Mouse (Mus musculus): ENCODE measurements around the gene Slc22a12.
A peak's percentile ranks its signal among the peaks of the same experiment; 100 is the strongest.

Slc22a12 gene

GRCm38 (mm10) chr19:6515448-6515847 lies 27.4 kb downstream of the Slc22a12 start:
- DNase-seq (ENCODE audit: low spot score) = no peak

GRCm38 (mm10) chr19:6514940-6515339 lies 27.9 kb downstream of the Slc22a12 start:
- no peak for DNase-seq (ENCODE audit: low spot score)

GRCm38 (mm10) chr19:6513389-6514139 lies 29.3 kb downstream of the Slc22a12 start:
- peak; percentile 43 for DNase-seq (ENCODE audit: low spot score)

GRCm38 (mm10) chr19:6510546-6510945 lies 32.3 kb downstream of the Slc22a12 start:
- no peak for DNase-seq (ENCODE audit: low spot score)

- DNase-seq (ENCODE audit: low spot score) = no peak
Measured at GRCm38 (mm10) chr19:6509881-6510280, 33.0 kb downstream of the Slc22a12 start.

- DNase-seq (ENCODE audit: low spot score) = no peak
Measured at GRCm38 (mm10) chr19:6507393-6507792, 35.4 kb downstream of the Slc22a12 start.

- no peak for DNase-seq (ENCODE audit: low spot score)
Measured at GRCm38 (mm10) chr19:6504656-6505045, 38.2 kb downstream of the Slc22a12 start.

GRCm38 (mm10) chr19:6503926-6504655 lies 38.7 kb downstream of the Slc22a12 start:
- no peak for DNase-seq (ENCODE audit: low spot score)

- DNase-seq (ENCODE audit: low spot score) = peak; percentile 93
Measured at GRCm38 (mm10) chr19:6502543-6503319, 40.1 kb downstream of the Slc22a12 start.

GRCm38 (mm10) chr19:6502035-6502541 lies 40.7 kb downstream of the Slc22a12 start:
- DNase-seq (ENCODE audit: low spot score) = peak; percentile 56

- DNase-seq (ENCODE audit: low spot score) = no peak
Measured at GRCm38 (mm10) chr19:6500636-6501025, 42.2 kb downstream of the Slc22a12 start.

GRCm38 (mm10) chr19:6499860-6500635 lies 42.8 kb downstream of the Slc22a12 start:
- DNase-seq (ENCODE audit: low spot score) = no peak

- DNase-seq (ENCODE audit: low spot score) = no peak
Measured at GRCm38 (mm10) chr19:6498350-6499131, 44.3 kb downstream of the Slc22a12 start.

GRCm38 (mm10) chr19:6497803-6498202 lies 45.0 kb downstream of the Slc22a12 start:
- no peak for DNase-seq (ENCODE audit: low spot score)

- peak; percentile 49 for DNase-seq (ENCODE audit: low spot score)
Measured at GRCm38 (mm10) chr19:6497150-6497801, 45.6 kb downstream of the Slc22a12 start.

GRCm38 (mm10) chr19:6496462-6497149 lies 46.2 kb downstream of the Slc22a12 start:
- DNase-seq (ENCODE audit: low spot score) = no peak

GRCm38 (mm10) chr19:6495714-6496113 lies 47.1 kb downstream of the Slc22a12 start:
- DNase-seq (ENCODE audit: low spot score) = no peak

GRCm38 (mm10) chr19:6494504-6495170 lies 48.2 kb downstream of the Slc22a12 start:
- DNase-seq (ENCODE audit: low spot score) = no peak

GRCm38 (mm10) chr19:6494032-6494431 lies 48.8 kb downstream of the Slc22a12 start:
- DNase-seq (ENCODE audit: low spot score) = no peak

Data from embryo, embryonic 10 days (tissue).